Mouse (Mus musculus): ENCODE measurements at regions not wholly inside any gene's neighbourhood (a gene's known extent, or its start where the extent isn't known, plus 50 kb on each side); places are given as distances from the start of the nearest gene placed in this dataset.

GRCm38 (mm10) chr9:31684099-31684811, 220.0 kb upstream of the Tmem45b start:
- no peak for TF ChIP-seq CTCF (IDR thresholded peaks at IDR 0.05)
- Histone ChIP-seq H3K27ac (no peak overlapping the region), H3K4me3 (no peak overlapping the region)
- DNase-seq (ENCODE audit: extremely low spot score in 1 of 2, low spot score in 2 of 2) = no peak
- intact Hi-C loops (cut with DNase I) = no loop called here

- intact Hi-C loops (cut with DNase I) = no loop called here
Measured at GRCm38 (mm10) chr9:31683302-31684081, 219.2 kb upstream of the Tmem45b start.

GRCm38 (mm10) chr9:31682893-31683292, 218.6 kb upstream of the Tmem45b start:
- no peak for DNase-seq (ENCODE audit: extremely low spot score in 1 of 2, low spot score in 2 of 2)
- intact Hi-C loops (cut with DNase I) = no loop called here
- H3K4me3 ChIP-seq = no peak overlapping the region
- H3K27ac ChIP-seq = no peak overlapping the region
- TF ChIP-seq CTCF (IDR thresholded peaks at IDR 0.05) = no peak

More at GRCm38 (mm10) chr9:31683302-31684081, 219.2 kb upstream of the Tmem45b start:
- Histone ChIP-seq H3K27ac (no peak overlapping the region), H3K4me3 (no peak overlapping the region)
- DNase-seq (ENCODE audit: extremely low spot score in 1 of 2, low spot score in 2 of 2) = no peak
- no peak for TF ChIP-seq CTCF (IDR thresholded peaks at IDR 0.05)

GRCm38 (mm10) chr9:31677150-31677549, 212.9 kb upstream of the Tmem45b start:
- Histone ChIP-seq H3K4me3 (no peak overlapping the region), H3K27ac (no peak overlapping the region)
- TF ChIP-seq CTCF (IDR thresholded peaks at IDR 0.05) = no peak
- intact Hi-C loops (cut with DNase I) = no loop called here
- no peak for DNase-seq (ENCODE audit: extremely low spot score in 1 of 2, low spot score in 2 of 2)

GRCm38 (mm10) chr9:31659026-31659425, 194.8 kb upstream of the Tmem45b start:
- DNase-seq (ENCODE audit: extremely low spot score in 1 of 2, low spot score in 2 of 2) = no peak
- TF ChIP-seq CTCF (IDR thresholded peaks at IDR 0.05) = no peak
- Histone ChIP-seq H3K4me3 (no peak overlapping the region), H3K27ac (no peak overlapping the region)
- intact Hi-C loops (cut with DNase I) = no loop called here

- intact Hi-C loops (cut with DNase I) = no loop called here
- Histone ChIP-seq H3K4me3 (no peak overlapping the region), H3K27ac (no peak overlapping the region)
- TF ChIP-seq CTCF (IDR thresholded peaks at IDR 0.05) = no peak
- no peak for DNase-seq (ENCODE audit: extremely low spot score in 1 of 2, low spot score in 2 of 2)
Measured at GRCm38 (mm10) chr9:31657612-31658011, 193.3 kb upstream of the Tmem45b start.

GRCm38 (mm10) chr9:31656676-31657075, 192.4 kb upstream of the Tmem45b start:
- Histone ChIP-seq H3K4me3 (no peak overlapping the region), H3K27ac (no peak overlapping the region)
- no peak for TF ChIP-seq CTCF (IDR thresholded peaks at IDR 0.05)
- intact Hi-C loops (cut with DNase I) = no loop called here
- DNase-seq (ENCODE audit: extremely low spot score in 1 of 2, low spot score in 2 of 2) = no peak

- no peak for TF ChIP-seq CTCF (IDR thresholded peaks at IDR 0.05)
- DNase-seq (ENCODE audit: extremely low spot score in 1 of 2, low spot score in 2 of 2) = no peak
- no peak overlapping the region for H3K4me3 ChIP-seq
- no peak overlapping the region for H3K27ac ChIP-seq
- intact Hi-C loops (cut with DNase I) = no loop called here
Measured at GRCm38 (mm10) chr9:31654747-31655146, 190.5 kb upstream of the Tmem45b start.

GRCm38 (mm10) chr9:31654213-31654612, 190.0 kb upstream of the Tmem45b start:
- no peak for TF ChIP-seq CTCF (IDR thresholded peaks at IDR 0.05)
- Histone ChIP-seq H3K27ac (no peak overlapping the region), H3K4me3 (no peak overlapping the region)
- intact Hi-C loops (cut with DNase I) = no loop called here
- DNase-seq (ENCODE audit: extremely low spot score in 1 of 2, low spot score in 2 of 2) = no peak

- intact Hi-C loops (cut with DNase I) = no loop called here
- no peak for DNase-seq (ENCODE audit: extremely low spot score in 1 of 2, low spot score in 2 of 2)
- TF ChIP-seq CTCF (IDR thresholded peaks at IDR 0.05) = no peak
Measured at GRCm38 (mm10) chr9:31653788-31654187, 189.5 kb upstream of the Tmem45b start.

GRCm38 (mm10) chr9:31650362-31651130, 186.3 kb upstream of the Tmem45b start:
- H3K27ac ChIP-seq = no peak overlapping the region
- intact Hi-C loops (cut with DNase I) = no loop called here
- H3K4me3 ChIP-seq = no peak overlapping the region
- no peak for DNase-seq (ENCODE audit: extremely low spot score in 1 of 2, low spot score in 2 of 2)
- TF ChIP-seq CTCF (IDR thresholded peaks at IDR 0.05) = no peak

More at GRCm38 (mm10) chr9:31653788-31654187, 189.5 kb upstream of the Tmem45b start:
- Histone ChIP-seq H3K4me3 (no peak overlapping the region), H3K27ac (no peak overlapping the region)

- no peak overlapping the region for H3K27ac ChIP-seq
- DNase-seq (ENCODE audit: extremely low spot score in 1 of 2, low spot score in 2 of 2) = no peak
- no peak for TF ChIP-seq CTCF (IDR thresholded peaks at IDR 0.05)
- intact Hi-C loops (cut with DNase I) = no loop called here
- no peak overlapping the region for H3K4me3 ChIP-seq
Measured at GRCm38 (mm10) chr9:31649073-31649472, 184.8 kb upstream of the Tmem45b start.

Measured in left cerebral cortex, adult 2 months (tissue).